Mouse (Mus musculus) bone marrow, adult 2 months (tissue): Measurements from ENCODE around the gene Dydc1. TPM values are rescaled to one million over a fixed set of nuclear protein-coding genes. Genes with fewer than 3 reads are reported as not detected.

Source experiments
- H3K27ac ChIP-seq: fragments of 200-500 bp; 2 replicates; pipeline ENCODE4 v1.5.1; 2012; ENCODE audit warnings: low read depth, mild to moderate bottlenecking, control low read depth, inconsistent platforms, low read length; ENCODE audit not compliant: control insufficient read depth, poor library complexity, insufficient read depth
- H3K4me1 ChIP-seq: fragments of 200-500 bp; 2 replicates; pipeline ENCODE4 v1.6.1; 2011; ENCODE audit warnings: low read length; ENCODE audit not compliant: control insufficient read depth, insufficient read depth
- H3K4me3 ChIP-seq: fragments of 200-500 bp; replicated peaks from 2 replicates; pipeline ENCODE3; 2011; ENCODE audit warnings: mild to moderate bottlenecking, low read depth, low read length, control low read depth; ENCODE audit not compliant: control insufficient read depth
- CTCF ChIP-seq: fragments of 200-500 bp; IDR thresholded peaks from 2 replicates; pipeline ENCODE4 v1.5.1; 2011; ENCODE audit warnings: low read length, control low read depth; ENCODE audit not compliant: control insufficient read depth, insufficient read depth
- POLR2A ChIP-seq: fragments of 200-500 bp; IDR thresholded peaks from 2 replicates; pipeline ENCODE4 v1.6.1; 2011; ENCODE audit warnings: low read depth, mild to moderate bottlenecking, control low read depth, low read length, borderline replicate concordance; ENCODE audit not compliant: control insufficient read depth
- WGBS: fragments of 180-500 bp; shearing (Covaris S2); methylation state at CpG from one replicate; pipeline ENCODE4 v1.1.7; 2018; 5-methylcytosine and 5-hydroxymethylcytosine counted together
- polyA plus RNA-seq: library from polyadenylated mRNA; stranded (reverse); fragments of >200 nt; gene quantifications from 2 replicates; pipeline ENCODE4 v1.2.4, GENCODE M21; 2011; ENCODE audit warnings: low replicate concordance; ENCODE audit not compliant: missing spikeins, insufficient read depth, insufficient read length

The Dydc1 gene
- 2.5 TPM in 1 of 2 replicates, not detected in the other for polyA plus RNA-seq

DNA sequence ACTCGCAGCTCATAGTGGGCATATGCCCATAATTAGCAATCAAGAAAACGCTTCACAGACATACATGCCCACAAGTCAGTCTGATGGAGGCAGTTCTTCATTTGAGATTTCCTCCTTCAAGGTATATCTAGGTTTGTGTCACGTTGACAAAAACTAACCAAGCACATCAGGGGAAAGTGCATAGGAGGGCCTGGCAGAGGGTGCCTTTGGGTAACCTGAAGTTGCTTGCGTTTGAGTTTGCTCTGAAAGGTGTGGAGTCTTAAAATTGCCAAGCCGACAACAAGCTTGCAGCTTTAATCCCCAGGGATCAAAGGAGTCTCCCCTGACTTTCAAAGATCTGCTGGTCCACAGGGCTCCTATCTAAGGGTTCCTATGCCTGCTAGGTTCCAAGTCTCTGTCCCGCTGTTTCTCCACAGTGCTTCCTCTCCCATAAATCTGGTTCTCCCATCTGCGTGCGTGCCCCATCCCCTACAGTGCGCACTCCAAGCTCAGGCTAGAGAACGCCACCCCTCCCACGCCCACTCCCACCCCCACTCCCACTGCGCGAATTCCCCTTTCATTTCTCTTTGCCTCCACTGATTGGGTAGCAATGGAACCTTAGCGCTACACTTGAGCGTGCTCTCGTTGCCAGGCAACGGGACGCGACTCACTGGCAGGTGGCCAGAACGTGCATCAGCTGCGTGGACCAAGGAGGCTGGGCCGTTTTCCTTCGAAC, at the start of gene Dydc1:
Gene Dydc1 (plus strand): TSS at position 683 of the 715 bp plus-strand sequence.
- 0 out of 2 replicates have a peak, but pooled peaks have one; percentile 18 for TF ChIP-seq POLR2A
- no peak for TF ChIP-seq CTCF
- Histone ChIP-seq H3K4me1 (no peaks in the 10 kb centered on the region), H3K27ac (no peak within 1 kb of the TSS), H3K4me3 (no peak within 1 kb of the TSS)
- 9% methylated on average over 23 of the region's 23 CpGs for WGBS

DNA sequence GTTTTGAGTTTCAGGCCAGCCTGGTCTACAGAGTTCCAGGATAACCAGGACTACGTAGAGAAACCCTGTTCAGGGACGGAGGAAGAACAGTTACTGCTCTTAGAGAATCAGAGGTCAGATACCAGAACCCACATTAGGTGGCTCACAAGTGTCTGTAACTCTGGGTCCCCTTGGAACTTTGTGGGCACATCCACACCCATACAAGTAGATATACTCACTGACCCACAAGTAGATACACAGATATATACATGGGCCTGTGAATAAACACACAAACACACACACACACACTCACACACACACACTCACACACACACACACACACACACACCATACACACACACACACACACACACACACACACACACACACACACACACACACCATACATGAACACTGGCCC, 47.6 kb upstream of the Dydc1 start:
- WGBS: 79% methylated on average over 2 of the region's 2 CpGs
- TF ChIP-seq POLR2A (no peak), CTCF (no peak)
- Histone ChIP-seq H3K4me1 (no peaks in the 10 kb centered on the region; the same call in 1 of the 2 replicates), H3K4me3 (no peak overlapping the region), H3K27ac (no peak overlapping the region)

- TF ChIP-seq CTCF (no peak), POLR2A (no peak)
Observed at GRCm38 (mm10) chr14:41025594-41026284, 47.0 kb upstream of the Dydc1 start.

GRCm38 (mm10) chr14:41029303-41029702, 43.4 kb upstream of the Dydc1 start:
- Histone ChIP-seq H3K27ac (no peak overlapping the region), H3K4me1 (no peaks in the 10 kb centered on the region; the same call in 1 of the 2 replicates), H3K4me3 (no peak overlapping the region)
- no peak for TF ChIP-seq CTCF
- TF ChIP-seq POLR2A: no peak
- WGBS: 76% methylated on average over 4 of the region's 4 CpGs

More at GRCm38 (mm10) chr14:41025594-41026284, 47.0 kb upstream of the Dydc1 start:
- WGBS: 67% methylated on average over 7 of the region's 7 CpGs
- Histone ChIP-seq H3K4me1 (no peaks in the 10 kb centered on the region; the same call in 1 of the 2 replicates), H3K4me3 (no peak overlapping the region), H3K27ac (no peak overlapping the region)

DNA sequence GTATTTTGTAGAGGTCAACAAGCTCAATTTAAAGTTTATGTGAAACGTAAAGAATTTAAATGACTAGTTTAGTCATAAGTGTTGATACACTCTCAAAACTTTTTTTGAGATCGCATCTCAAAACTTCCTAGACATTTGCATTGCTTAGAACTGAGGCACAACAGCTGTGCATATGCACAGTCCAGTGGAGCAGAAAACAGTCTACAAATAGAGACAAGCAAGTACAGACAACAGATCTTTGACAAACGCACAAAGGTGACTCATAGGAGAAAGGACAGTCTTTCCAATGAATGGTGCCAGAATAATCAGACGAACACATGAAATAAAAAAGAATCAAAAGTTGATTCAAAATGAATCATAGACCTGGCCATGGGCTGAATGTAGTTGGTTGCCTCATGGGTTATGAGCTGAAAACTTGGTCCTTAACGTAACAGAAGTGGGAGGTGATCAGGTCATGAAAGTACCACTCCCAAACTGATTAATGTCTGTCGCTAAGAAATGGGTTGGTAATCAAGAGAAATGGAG, 41.7 kb upstream of the Dydc1 start:
- H3K4me1 ChIP-seq: no peaks in the 10 kb centered on the region; the same call in 1 of the 2 replicates
- no peak overlapping the region for H3K27ac ChIP-seq
- WGBS: 83% methylated on average over 6 of the region's 6 CpGs
- TF ChIP-seq POLR2A (no peak), CTCF (no peak)
- no peak overlapping the region for H3K4me3 ChIP-seq

GRCm38 (mm10) chr14:41033135-41034110, 39.3 kb upstream of the Dydc1 start:
- no peak overlapping the region for H3K4me3 ChIP-seq
- 55% methylated on average over 13 of the region's 13 CpGs for WGBS

GRCm38 (mm10) chr14:41035146-41035798, 37.4 kb upstream of the Dydc1 start:
- Histone ChIP-seq H3K4me3 (no peak overlapping the region), H3K4me1 (no peaks in the 10 kb centered on the region; the same call in 1 of the 2 replicates), H3K27ac (no peak overlapping the region)
- peak; percentile 88 for TF ChIP-seq CTCF
- TF ChIP-seq POLR2A: no peak
- WGBS: 28% methylated on average over 6 of the region's 6 CpGs

More at GRCm38 (mm10) chr14:41033135-41034110, 39.3 kb upstream of the Dydc1 start:
- TF ChIP-seq POLR2A (no peak), CTCF (peak; percentile 38; the same call in 1 of the 2 replicates)
- H3K27ac ChIP-seq: no peak overlapping the region
- H3K4me1 ChIP-seq: no peaks in the 10 kb centered on the region; the same call in 1 of the 2 replicates
